Mouse (Mus musculus) lung, postnatal 0 days (tissue): ENCODE data around the gene Dnah11.
"Not testable (repeated sequence)": the region's sequence is repeated elsewhere in the genome, so short reads cannot be mapped to it uniquely, and the experiment has no call there.

ENCODE experiments used
- CTCF ChIP-seq: IDR thresholded peaks from 2 replicates; pipeline ENCODE4 v1.5.1; 2016; ENCODE audit warnings: antibody characterized with exemption, mild to moderate bottlenecking
- EP300 ChIP-seq: IDR thresholded peaks from 2 replicates; pipeline ENCODE4 v1.6.1; 2016; ENCODE audit warnings: antibody characterized with exemption, mild to moderate bottlenecking, control low read depth

DNA sequence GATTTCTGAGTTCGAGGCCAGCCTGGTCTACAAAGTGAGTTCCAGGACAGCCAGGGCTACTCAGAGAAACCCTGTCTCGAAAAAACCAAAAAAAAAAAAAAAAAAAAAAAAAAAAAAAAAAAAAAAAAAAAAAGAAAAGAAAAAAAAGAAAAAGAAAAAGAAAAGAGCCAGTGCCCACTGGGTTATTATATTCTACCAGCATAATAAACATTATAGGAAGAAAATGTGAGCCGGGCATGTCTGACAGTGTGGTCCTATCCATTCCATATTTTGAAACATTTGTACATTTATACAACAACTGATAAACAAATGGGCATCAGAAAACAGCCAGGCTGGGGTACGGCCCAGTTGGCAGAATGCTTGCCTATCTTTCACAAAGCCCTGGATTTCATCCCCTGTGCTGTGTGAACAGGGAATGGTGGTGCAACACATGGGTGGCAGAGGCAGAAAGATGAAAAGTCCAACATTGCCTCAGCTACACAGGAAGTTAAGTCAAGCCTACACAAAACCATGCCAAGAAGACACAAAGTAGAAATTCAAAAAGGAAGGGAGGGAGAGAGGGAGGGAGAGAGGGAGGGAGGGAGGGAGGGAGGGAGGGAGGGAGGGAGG is 293.5 kb downstream of the Dnah11 start:
- not testable (repeated sequence) for TF ChIP-seq CTCF, EP300
